Mouse (Mus musculus) mesoderm, embryonic 11.5 days (tissue): ENCODE data around the gene Polr2b.
A peak's percentile ranks its signal among the peaks of the same experiment; 100 is the strongest.

Experiments used
- DNase-seq: peaks from one replicate; pipeline ENCODE4 v3.0.0-alpha.2; 2012; ENCODE audit warnings: low read depth, low spot score

Polr2b gene

GRCm38 (mm10) chr5:77309924-77310772, at the start of gene Polr2b, which contains the start of gene Noa1:
Gene Polr2b (plus strand): TSS chr5:77310147.
Gene Noa1 (minus strand): TSS chr5:77310084.
- DNase-seq = peak; percentile 99

DNA sequence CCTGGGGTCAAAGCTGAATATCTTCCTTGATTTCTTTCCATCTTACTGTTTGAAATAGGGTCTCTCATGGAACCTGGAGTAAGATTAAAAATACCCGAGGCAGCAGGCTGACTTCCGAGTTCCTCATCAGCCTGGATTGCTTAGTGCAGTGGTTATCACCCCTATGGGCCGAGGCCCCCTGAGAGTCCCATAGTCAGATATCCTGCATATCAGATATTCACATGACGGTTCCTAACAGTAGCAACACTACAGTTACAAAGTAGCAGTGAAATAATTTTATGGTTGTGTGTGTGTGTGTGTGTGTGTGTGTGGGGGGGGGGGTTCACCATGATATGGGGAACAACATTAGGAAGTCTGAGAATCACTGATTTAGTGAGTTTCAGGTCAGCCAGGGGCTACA, 48.8 kb upstream of the Polr2b start:
- no peak for DNase-seq

DNA sequence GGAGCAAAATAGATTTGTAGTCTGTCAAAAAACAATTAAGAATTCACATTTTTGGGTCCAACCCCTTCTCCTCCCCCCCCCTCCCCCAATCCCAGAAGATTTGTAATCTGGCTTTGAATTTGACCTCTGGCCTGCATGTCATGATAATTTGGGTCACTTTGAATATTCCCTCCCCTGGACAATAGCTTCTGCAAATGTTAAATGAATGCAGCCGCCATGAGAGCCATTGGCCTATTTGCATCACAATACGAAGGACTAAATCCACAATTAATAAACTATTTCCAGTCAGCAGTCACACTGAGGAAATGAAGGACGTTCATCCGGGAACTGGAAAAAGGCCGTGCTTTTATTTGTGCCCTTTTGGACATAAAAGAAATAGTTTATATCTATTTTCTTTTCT, 47.8 kb upstream of the Polr2b start:
- peak; percentile 27 for DNase-seq

DNA sequence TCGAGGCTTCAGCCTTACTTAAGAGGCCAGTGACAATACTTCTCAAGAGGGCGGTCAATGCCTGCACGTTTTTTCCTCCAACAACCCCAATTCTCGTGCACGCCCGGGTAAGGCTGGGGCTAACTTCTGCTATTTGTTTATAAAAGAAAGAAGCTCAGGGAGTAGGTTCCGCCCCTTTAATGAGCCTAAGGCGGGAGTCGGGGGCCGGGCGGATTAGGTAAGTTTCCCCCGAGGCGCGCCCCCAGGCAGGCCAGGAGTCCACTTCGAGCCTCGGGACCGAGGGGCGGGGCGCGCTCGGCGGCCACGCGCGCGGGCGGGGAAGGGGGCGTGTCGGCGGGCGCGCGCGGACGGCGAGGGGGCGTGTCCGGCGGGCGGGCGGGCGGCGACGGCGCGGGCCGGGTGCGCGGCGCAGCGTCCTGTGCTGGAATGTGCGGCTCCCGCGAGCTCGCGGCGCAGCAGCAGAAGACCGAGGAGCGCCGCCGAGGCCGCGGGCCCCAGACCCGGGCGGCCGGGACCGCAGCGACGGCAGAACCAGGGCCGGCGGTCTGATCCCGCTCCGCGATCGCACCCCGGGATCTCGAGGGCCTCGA, 44.8 kb upstream of the Polr2b start, which contains the start of gene Rest:
TSS of gene Rest (plus strand) at position 411 of the 590 bp plus-strand sequence.
- peak; percentile 79 for DNase-seq

DNA sequence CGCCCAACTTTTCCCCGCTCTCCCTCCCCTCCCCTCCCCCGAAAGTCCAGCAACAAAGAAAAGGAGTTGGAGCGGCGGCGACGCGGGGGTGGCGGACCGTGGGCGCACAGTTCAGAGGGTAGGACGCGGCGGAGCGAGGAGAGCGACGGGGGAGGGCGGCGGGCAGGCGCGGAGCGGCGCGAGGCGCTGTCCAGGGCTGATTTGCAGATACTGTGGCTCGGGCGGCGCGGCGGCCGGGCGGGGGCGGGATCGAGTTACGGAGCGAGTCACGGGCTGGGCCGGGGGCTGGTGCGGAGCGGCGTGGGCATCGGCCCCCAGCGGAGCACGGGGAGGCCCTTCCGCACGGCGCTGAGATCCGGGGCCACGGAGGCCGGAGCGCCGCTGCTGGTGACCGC, 44.3 kb upstream of the Polr2b start:
- peak; percentile 70 for DNase-seq

DNA sequence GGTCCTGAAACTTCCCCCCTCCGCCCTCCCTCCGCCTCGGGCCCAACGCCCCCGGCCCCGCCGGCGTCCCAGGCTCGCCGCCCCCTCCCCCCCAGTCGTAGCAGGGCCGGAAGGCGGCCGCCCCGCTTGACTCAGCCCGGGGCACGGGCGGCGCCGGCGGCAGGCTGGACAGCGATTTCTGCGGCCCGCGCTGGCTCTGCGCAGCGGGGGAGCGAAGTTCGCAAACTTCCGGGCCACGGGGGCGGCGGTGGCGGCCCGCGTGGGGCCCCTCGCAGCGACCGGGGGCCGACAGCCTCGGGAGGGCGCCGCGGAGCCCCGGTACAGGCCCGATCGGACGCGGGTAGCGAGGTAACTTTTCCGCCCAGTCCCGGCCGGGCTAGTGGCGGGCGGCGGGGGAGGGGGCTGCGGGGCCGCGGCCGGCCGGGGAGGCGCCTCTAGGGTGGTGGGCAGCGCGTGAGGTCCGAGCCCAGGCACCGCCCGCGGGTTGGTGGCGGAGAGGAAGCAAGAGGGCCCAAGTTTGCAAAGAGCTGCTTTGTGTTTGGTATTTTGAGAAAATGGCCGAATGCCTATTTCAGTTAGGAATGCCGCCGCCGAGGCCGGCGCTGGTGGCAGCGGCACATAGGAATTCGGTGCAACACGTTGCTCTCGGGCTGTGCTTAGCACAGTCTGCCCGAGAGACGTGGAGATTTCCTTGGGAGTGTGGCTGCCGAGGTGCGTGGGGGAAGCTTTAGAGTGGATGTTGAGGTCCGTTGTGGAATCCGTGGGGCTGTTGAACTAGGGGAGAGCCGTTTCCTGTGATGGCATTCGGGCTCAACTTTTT, 43.7 kb upstream of the Polr2b start:
- DNase-seq = peak; percentile 72

DNA sequence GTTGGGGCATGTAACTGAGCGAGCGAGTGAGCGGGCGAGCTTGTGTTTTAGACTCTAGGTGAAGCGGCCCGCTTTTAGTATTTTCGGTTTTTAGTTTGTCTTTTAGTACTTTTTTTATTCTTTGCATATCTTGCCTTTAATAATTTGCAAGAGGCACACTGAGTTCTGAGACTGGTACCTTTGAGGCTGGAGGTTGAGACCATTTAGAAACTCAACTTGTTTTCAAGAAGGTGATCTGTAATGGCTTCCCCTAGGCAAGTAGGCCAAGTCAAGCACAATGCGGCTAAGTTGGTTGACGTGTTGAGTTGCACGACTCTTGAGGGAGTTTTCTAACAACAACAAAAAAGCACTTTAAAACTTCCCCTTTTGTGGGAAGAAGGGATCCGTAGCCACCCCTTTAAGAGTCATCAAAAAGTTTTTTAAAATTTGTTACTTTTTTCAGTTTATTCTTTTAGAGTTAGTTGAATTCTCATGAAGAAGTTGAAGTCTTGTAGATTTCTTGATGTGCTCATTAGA, 43.0 kb upstream of the Polr2b start:
- peak; percentile 44 for DNase-seq

DNA sequence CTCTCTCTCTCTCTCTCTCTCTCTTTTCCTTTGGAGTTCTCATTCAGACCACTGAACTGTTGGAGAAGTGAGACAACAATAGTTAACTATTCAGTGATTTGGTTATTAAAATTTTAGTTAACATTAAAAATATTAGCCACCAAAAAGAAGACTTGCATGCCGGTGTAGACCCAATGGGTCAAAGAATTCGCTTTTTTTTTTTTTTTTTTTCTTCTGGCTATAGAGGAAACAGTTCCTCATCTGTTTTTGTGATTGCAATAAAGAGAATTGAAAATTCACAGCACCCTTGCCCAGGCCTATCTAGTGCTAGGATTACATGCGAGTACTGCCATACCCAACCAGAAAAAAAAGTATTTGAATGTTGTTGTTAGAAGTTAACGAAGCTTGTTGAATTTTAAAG, 42.5 kb upstream of the Polr2b start:
- DNase-seq = no peak

DNA sequence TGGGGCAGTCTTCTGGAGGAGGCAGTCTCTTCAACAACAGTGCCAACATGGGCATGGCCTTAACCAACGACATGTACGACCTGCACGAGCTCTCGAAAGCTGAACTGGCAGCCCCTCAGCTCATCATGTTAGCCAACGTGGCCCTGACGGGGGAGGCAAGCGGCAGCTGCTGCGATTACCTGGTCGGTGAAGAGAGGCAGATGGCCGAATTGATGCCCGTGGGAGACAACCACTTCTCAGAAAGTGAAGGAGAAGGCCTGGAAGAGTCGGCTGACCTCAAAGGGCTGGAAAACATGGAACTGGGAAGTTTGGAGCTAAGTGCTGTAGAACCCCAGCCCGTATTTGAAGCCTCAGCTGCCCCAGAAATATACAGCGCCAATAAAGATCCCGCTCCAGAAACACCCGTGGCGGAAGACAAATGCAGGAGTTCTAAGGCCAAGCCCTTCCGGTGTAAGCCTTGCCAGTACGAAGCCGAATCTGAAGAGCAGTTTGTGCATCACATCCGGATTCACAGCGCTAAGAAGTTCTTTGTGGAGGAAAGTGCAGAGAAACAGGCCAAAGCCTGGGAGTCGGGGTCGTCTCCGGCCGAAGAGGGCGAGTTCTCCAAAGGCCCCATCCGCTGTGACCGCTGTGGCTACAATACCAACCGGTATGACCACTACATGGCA, 41.9 kb upstream of the Polr2b start:
- DNase-seq = no peak

DNA sequence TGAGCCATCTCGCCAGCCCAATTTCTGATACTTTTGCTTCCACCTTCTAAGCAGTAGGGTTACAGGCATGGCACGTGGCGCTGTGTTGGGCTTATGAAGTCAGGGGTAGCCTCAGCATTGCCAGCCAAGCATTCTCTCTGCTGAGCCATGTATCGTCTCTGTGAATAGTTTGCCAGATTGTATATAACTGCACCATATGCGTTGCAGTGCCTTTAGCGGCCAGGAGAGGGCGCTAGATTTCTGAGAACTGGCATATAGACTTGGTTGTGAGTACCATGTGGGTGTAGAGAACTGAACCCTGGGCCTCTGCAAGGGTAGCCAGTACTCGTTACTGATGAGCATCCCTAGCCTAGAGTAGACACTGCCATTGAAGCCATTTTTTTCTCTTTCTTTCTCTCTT, 40.5 kb upstream of the Polr2b start:
- DNase-seq = peak; percentile 29

- no peak for DNase-seq
These were observed 36.8 kb upstream of the Polr2b start for GRCm38 (mm10) chr5:77273151-77273550.

DNA sequence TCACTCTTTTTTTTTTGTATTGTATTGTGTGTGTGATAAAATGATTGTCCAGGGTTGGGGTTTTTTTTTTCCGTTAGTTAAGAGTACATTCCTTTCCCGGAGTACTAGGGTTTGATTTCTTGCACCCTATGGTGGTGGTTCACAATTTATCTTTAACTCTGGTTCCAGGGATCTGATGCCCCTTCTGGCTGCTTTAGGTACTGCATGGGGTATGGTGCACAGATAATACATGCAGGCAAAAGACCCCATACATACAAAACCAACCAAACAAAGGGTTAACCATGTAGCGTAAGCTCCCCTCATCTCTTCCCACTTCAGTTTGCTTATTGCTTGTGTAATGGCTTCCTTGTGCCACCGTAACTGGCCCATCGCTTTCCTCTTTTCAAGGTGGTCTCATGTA, 34.0 kb upstream of the Polr2b start:
- DNase-seq = peak; percentile 50

GRCm38 (mm10) chr5:77277204-77277603, 32.7 kb upstream of the Polr2b start:
- DNase-seq = no peak

DNA sequence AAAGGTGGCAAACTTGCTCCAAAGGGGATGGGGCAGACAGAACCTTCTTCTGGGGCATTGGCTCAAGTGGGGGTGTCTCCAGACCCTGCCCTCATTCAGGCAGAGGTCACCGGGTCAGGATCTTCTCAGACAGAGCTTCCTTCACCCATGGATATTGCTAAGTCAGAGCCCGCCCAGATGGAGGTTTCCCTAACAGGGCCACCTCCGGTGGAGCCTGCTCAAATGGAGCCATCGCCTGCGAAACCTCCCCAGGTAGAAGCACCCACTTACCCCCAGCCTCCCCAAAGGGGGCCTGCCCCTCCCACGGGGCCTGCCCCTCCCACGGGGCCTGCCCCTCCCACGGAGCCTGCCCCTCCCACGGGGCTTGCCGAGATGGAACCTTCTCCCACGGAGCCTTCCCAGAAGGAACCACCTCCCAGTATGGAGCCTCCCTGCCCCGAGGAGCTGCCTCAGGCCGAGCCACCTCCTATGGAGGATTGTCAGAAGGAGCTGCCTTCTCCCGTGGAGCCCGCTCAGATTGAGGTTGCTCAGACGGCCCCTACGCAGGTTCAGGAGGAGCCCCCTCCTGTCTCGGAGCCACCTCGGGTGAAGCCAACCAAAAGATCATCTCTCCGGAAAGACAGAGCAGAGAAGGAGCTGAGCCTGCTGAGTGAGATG, 28.3 kb upstream of the Polr2b start:
- DNase-seq = no peak

DNA sequence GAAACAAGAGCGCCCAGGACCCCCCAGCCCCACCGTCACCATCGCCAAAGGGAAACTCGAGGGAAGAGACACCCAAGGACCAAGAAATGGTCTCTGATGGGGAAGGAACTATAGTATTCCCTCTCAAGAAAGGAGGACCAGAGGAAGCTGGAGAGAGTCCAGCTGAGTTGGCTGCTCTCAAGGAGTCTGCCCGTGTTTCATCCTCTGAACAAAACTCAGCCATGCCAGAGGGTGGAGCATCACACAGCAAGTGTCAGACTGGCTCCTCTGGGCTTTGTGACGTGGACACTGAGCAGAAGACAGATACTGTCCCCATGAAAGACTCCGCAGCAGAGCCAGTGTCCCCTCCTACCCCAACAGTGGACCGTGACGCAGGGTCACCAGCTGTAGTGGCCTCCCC, 27.7 kb upstream of the Polr2b start:
- no peak for DNase-seq

GRCm38 (mm10) chr5:77285685-77286084, 24.3 kb upstream of the Polr2b start:
- no peak for DNase-seq

- no peak for DNase-seq
These were observed 23.0 kb upstream of the Polr2b start for GRCm38 (mm10) chr5:77286904-77287303.

DNA sequence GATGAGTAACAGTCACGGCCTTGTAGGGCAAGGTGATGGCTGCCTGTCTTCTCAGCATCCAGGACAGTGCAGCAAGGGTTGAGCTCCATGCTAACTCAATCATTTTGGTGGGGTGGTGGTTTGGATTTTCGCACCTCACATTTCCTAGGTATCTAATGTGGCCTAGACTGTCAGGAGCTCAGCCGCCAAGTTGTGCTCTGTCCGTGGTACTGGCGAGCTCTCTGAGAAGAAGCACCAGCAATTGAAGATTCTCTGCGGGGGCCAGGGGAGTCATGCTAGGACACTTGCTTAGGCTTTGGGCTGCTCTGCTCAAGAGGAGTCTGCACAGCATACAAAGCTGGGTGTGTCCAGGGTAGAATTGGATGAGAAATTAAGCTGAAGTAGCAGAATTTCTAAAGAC, 22.0 kb upstream of the Polr2b start:
- no peak for DNase-seq

DNA sequence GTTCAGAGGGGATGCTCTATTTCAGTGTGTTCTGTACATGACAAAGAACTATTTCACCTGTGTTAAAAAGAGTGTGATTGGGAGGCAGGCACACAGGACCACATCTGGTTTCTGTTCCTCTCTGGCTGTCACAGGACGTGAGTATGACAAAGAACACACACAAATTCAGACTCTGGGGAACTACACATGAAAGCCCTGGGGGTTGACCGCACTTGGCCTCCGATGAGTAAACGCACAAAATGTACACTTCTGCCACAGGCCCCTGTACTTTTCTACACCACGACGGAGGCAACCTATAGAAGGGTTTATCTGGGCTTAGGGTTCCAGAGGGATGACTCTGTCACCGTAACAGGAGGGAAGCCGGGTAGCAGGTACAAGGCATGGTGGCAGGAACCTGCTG, 20.3 kb upstream of the Polr2b start:
- no peak for DNase-seq

GRCm38 (mm10) chr5:77290606-77291005, 19.3 kb upstream of the Polr2b start:
- no peak for DNase-seq
